Mouse (Mus musculus) small intestine, adult 2 months (tissue): ENCODE results near the gene Hes7. TPM values are rescaled to one million over a fixed set of nuclear protein-coding genes. Genes with fewer than 3 reads are reported as not detected.

Experiments
- H3K27ac ChIP-seq: fragments of 200-500 bp; 2 replicates; pipeline ENCODE4 v1.5.1; 2012; ENCODE audit warnings: low read depth, low read length, control low read depth, inconsistent platforms; ENCODE audit not compliant: insufficient read depth
- H3K27me3 ChIP-seq: fragments of 200-500 bp; 2 replicates; pipeline ENCODE4 v1.6.1; 2012; ENCODE audit warnings: mild to moderate bottlenecking, moderate library complexity, low read length, inconsistent platforms; ENCODE audit not compliant: control insufficient read depth, insufficient read depth
- H3K36me3 ChIP-seq: fragments of 200-500 bp; 2 replicates; pipeline ENCODE4 v1.6.1; 2012; ENCODE audit warnings: mild to moderate bottlenecking, low read length, control low read depth, inconsistent platforms; ENCODE audit not compliant: control insufficient read depth, insufficient read depth
- H3K4me1 ChIP-seq: fragments of 200-500 bp; 2 replicates; pipeline ENCODE4 v1.6.1; 2012; ENCODE audit warnings: low read length, inconsistent platforms, mixed read lengths; ENCODE audit not compliant: control insufficient read depth, insufficient read depth, insufficient read length
- H3K4me3 ChIP-seq: fragments of 200-500 bp; 2 replicates; pipeline ENCODE4 v1.5.1; 2012; ENCODE audit warnings: low read depth, mild to moderate bottlenecking, control low read depth, inconsistent platforms, low read length, moderate library complexity
- CTCF ChIP-seq: fragments of 200-500 bp; IDR thresholded peaks from 2 replicates; pipeline ENCODE4 v1.5.1; 2012; ENCODE audit warnings: low read depth, mild to moderate bottlenecking, control low read depth, inconsistent platforms, low read length, moderate library complexity, mixed read lengths; ENCODE audit not compliant: insufficient replicate concordance, insufficient read length; ENCODE audit errors: extremely low read depth
- POLR2A ChIP-seq: fragments of 200-500 bp; IDR thresholded peaks from 2 replicates; pipeline ENCODE4 v1.6.1; 2012; ENCODE audit warnings: low read depth, mild to moderate bottlenecking, control low read depth, inconsistent platforms, low read length, moderate library complexity
- WGBS: fragments of 180-500 bp; shearing (Covaris S2); methylation state at CpG from one replicate; pipeline ENCODE4 v1.1.7; 2018; 5-methylcytosine and 5-hydroxymethylcytosine counted together
- polyA plus RNA-seq: library from polyadenylated mRNA; depleted of rRNA; stranded (reverse); fragments of >200 nt; gene quantifications from 2 replicates; pipeline ENCODE4 v1.2.3, GENCODE M21; 2012

Gene Hes7
- polyA plus RNA-seq, 1 experiment = 1.1 TPM

DNA sequence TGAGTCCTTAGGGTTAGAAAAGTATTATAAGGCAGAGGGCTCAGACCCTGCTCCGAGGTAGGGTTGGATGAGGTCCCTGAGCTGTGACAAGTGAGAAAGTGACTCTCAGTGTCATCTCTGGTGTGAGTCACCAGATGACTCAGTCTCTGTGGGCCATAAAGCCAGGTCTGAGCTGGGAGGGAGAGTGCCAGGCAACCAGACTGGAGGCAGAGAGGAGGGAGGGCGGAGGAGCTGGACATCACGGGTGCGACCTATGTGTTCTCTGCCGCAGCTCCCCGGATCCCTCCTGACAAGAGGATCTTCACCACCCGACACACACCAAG lies 17.8 kb upstream of the Hes7 start:
- Histone ChIP-seq H3K36me3 (peaks cover 68% of the 10 kb centered on the region), H3K4me1 (peaks cover 23% of the 10 kb centered on the region; the same call in 1 of the 2 replicates)
- WGBS = 83% methylated on average over 7 of the region's 7 CpGs

DNA sequence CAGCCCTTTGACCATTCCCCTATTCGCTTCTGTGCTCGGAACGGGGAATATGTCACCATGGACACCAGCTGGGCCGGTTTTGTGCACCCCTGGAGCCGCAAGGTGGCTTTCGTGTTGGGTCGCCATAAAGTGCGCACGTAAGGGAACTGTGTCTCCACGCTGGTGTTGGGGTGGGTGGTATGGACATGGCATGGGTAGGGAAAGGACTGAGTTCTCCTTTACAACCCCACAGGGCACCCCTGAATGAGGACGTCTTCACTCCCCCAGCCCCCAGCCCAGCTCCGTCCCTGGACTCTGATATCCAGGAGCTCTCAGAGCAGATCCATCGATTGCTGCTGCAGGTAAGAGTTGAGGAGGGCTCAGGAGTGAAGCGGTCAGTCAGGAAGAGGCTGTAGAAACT lies 17.1 kb upstream of the Hes7 start:
- peaks cover 75% of the 10 kb centered on the region for H3K36me3 ChIP-seq
- no peak overlapping the region for H3K4me3 ChIP-seq
- 95% methylated on average over 14 of the region's 14 CpGs for WGBS
- no peak for TF ChIP-seq CTCF
- no peak for TF ChIP-seq POLR2A
- no peak overlapping the region for H3K27ac ChIP-seq
- H3K4me1 ChIP-seq = peaks cover 15% of the 10 kb centered on the region; the same call in 1 of the 2 replicates
- no peaks in the 10 kb centered on the region for H3K27me3 ChIP-seq

More for the DNA sequence above, 17.8 kb upstream of the Hes7 start:
- no peak for TF ChIP-seq POLR2A
- TF ChIP-seq CTCF = no peak
- H3K27ac ChIP-seq = no peak overlapping the region
- no peak overlapping the region for H3K4me3 ChIP-seq
- no peaks in the 10 kb centered on the region for H3K27me3 ChIP-seq

DNA sequence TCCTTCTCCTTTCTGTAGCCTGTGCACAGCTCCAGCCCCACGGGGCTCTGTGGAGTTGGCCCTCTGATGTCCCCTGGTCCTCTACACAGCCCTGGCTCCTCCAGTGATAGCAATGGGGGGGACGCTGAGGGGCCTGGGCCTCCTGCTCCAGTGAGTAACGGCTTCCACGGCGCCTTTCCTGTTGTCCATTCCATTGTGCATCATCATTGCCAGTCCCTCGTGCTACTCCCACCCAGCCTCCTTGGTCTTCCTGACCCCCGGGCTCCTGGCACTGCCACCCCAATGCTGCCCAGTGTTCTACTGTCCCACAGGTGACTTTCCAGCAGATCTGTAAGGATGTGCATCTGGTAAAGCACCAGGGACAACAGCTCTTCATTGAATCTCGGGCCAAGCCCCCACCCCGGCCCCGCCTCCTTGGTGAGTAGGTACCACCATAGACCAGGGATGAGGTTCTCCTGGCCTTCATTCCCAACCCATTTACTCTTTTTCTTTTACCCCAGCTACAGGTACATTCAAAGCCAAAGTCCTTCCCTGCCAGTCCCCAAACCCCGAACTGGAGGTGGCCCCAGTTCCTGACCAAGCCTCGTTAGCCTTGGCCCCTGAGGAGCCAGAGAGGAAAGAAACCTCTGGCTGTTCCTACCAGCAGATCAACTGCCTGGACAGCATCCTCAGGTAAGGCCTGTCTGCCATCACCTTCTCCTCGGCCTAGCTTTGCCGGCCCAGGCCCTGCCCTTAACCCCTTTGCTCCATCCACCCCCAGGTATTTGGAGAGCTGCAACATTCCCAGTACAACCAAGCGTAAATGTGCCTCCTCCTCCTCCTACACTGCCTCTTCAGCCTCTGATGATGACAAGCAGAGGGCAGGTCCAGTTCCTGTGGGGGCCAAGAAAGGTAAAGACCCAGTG lies 16.4 kb upstream of the Hes7 start:
- WGBS = 92% methylated on average over 15 of the region's 15 CpGs
- H3K27ac ChIP-seq = no peak overlapping the region
- H3K4me1 ChIP-seq = peaks cover 11% of the 10 kb centered on the region; the same call in 1 of the 2 replicates
- H3K4me3 ChIP-seq = no peak overlapping the region
- H3K27me3 ChIP-seq = no peaks in the 10 kb centered on the region
- H3K36me3 ChIP-seq = peaks cover 82% of the 10 kb centered on the region
- TF ChIP-seq POLR2A (no peak), CTCF (no peak)

- Histone ChIP-seq H3K36me3 (peaks cover 89% of the 10 kb centered on the region), H3K27me3 (no peaks in the 10 kb centered on the region), H3K27ac (no peak overlapping the region), H3K4me1 (peaks cover 9% of the 10 kb centered on the region; the same call in 1 of the 2 replicates), H3K4me3 (no peak overlapping the region)
- TF ChIP-seq POLR2A = no peak
- no peak for TF ChIP-seq CTCF
- WGBS = 94% methylated on average over 14 of the region's 14 CpGs
These were observed 15.7 kb upstream of the Hes7 start for GRCm38 (mm10) chr11:69104487-69104886.

GRCm38 (mm10) chr11:69105227-69105626 lies 15.0 kb upstream of the Hes7 start:
- Histone ChIP-seq H3K36me3 (peaks cover 91% of the 10 kb centered on the region), H3K4me3 (no peak overlapping the region), H3K4me1 (peaks cover 4% of the 10 kb centered on the region; the same call in 1 of the 2 replicates), H3K27me3 (no peaks in the 10 kb centered on the region), H3K27ac (no peak overlapping the region)
- WGBS = 87% methylated on average over 6 of the region's 6 CpGs
- TF ChIP-seq POLR2A (no peak), CTCF (no peak)

DNA sequence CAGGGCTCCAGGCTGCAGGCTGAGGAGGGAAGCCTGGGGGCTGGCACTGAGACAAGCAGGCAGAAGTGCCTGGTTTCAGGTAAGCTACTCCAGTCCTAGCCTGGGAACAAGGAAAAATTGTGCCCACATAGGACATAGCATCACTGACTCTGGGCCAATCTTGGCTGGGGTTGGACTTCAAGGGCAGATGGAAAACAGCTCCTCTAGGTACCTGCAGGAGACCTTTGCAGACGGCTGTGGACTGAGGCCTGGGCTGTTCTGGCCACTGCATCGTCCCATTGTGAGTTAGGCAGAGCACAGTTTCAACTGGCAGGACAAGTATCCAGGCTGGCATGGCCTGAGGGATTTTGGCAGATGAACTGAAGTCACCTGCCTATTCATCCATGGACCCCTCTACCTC lies 14.4 kb upstream of the Hes7 start:
- 81% methylated on average over 2 of the region's 2 CpGs for whole genome bisulfite sequencing
- no peak overlapping the region for H3K4me3 ChIP-seq
- peaks cover 87% of the 10 kb centered on the region for H3K36me3 ChIP-seq
- TF ChIP-seq CTCF (no peak), POLR2A (no peak)
- peaks cover 1% of the 10 kb centered on the region; the same call in 1 of the 2 replicates for H3K4me1 ChIP-seq
- no peak overlapping the region for H3K27ac ChIP-seq
- no peaks in the 10 kb centered on the region for H3K27me3 ChIP-seq

- Histone ChIP-seq H3K4me1 (no peaks in the 10 kb centered on the region), H3K27ac (no peak overlapping the region), H3K36me3 (peaks cover 82% of the 10 kb centered on the region), H3K4me3 (no peak overlapping the region), H3K27me3 (no peaks in the 10 kb centered on the region)
- TF ChIP-seq POLR2A (no peak), CTCF (no peak)
- 95% methylated on average over 11 of the region's 11 CpGs for WGBS
These were observed 13.9 kb upstream of the Hes7 start for GRCm38 (mm10) chr11:69106299-69106698.
